Mouse (Mus musculus): ENCODE measurements at regions not wholly inside any gene's neighbourhood (a gene's known extent, or its start where the extent isn't known, plus 50 kb on each side); places are given as distances from the start of the nearest gene placed in this dataset.

- H3K36me3 ChIP-seq (ENCODE audit: control insufficient read depth, insufficient read depth): no peaks in the 10 kb centered on the region
- no peaks in the 10 kb centered on the region for H3K9me3 ChIP-seq (replicated peaks; ENCODE audit: control insufficient read depth, low read length)
- ATAC-seq (replicated peaks; ENCODE audit: extremely low read depth, insufficient read depth, low FRiP score): no peak
- H3K9ac ChIP-seq (ENCODE audit: low read length): no peak overlapping the region
- no peak overlapping the region for H3K4me3 ChIP-seq (ENCODE audit: low read length)
- 84% methylated on average over 2 of the region's 2 CpGs for WGBS
- no peak overlapping the region for H3K27ac ChIP-seq (ENCODE audit: low read length)
- H3K4me2 ChIP-seq (ENCODE audit: low read depth, low read length): no peak overlapping the region
- no peaks in the 10 kb centered on the region for H3K4me1 ChIP-seq (ENCODE audit: control insufficient read depth, insufficient read depth, low read length)
- no peaks in the 10 kb centered on the region for H3K27me3 ChIP-seq (ENCODE audit: control insufficient read depth, insufficient read depth, low read length)
Measured at GRCm38 (mm10) chr8:126675153-126675552, 81.4 kb upstream of the Irf2bp2 start.

- Histone ChIP-seq H3K36me3 (ENCODE audit: control insufficient read depth, insufficient read depth) (no peaks in the 10 kb centered on the region), H3K4me1 (ENCODE audit: control insufficient read depth, insufficient read depth, low read length) (peaks cover 18% of the 10 kb centered on the region), H3K9ac (ENCODE audit: low read length) (no peak overlapping the region), H3K27ac (ENCODE audit: low read length) (no peak overlapping the region), H3K4me3 (ENCODE audit: low read length) (no peak overlapping the region), H3K9me3 (replicated peaks; ENCODE audit: control insufficient read depth, low read length) (no peaks in the 10 kb centered on the region), H3K27me3 (ENCODE audit: control insufficient read depth, insufficient read depth, low read length) (no peaks in the 10 kb centered on the region), H3K4me2 (ENCODE audit: low read depth, low read length) (no peak overlapping the region)
- ATAC-seq (replicated peaks; ENCODE audit: extremely low read depth, insufficient read depth, low FRiP score): no peak
- WGBS: 51% methylated on average over 9 of the region's 9 CpGs
Measured at GRCm38 (mm10) chr8:126673038-126673740, 79.4 kb upstream of the Irf2bp2 start.

GRCm38 (mm10) chr8:126671594-126671993 is 77.8 kb upstream of the Irf2bp2 start:
- H3K4me3 ChIP-seq (ENCODE audit: low read length): no peak overlapping the region
- WGBS: 92% methylated on average over 11 of the region's 11 CpGs
- no peaks in the 10 kb centered on the region for H3K9me3 ChIP-seq (replicated peaks; ENCODE audit: control insufficient read depth, low read length)
- no peak overlapping the region for H3K4me2 ChIP-seq (ENCODE audit: low read depth, low read length)
- H3K36me3 ChIP-seq (ENCODE audit: control insufficient read depth, insufficient read depth): no peaks in the 10 kb centered on the region
- H3K27me3 ChIP-seq (ENCODE audit: control insufficient read depth, insufficient read depth, low read length): no peaks in the 10 kb centered on the region
- H3K9ac ChIP-seq (ENCODE audit: low read length): no peak overlapping the region
- ATAC-seq (replicated peaks; ENCODE audit: extremely low read depth, insufficient read depth, low FRiP score): no peak
- H3K4me1 ChIP-seq (ENCODE audit: control insufficient read depth, insufficient read depth, low read length): peaks cover 33% of the 10 kb centered on the region
- no peak overlapping the region for H3K27ac ChIP-seq (ENCODE audit: low read length)

GRCm38 (mm10) chr8:126669919-126670318 is 76.1 kb upstream of the Irf2bp2 start:
- Histone ChIP-seq H3K36me3 (ENCODE audit: control insufficient read depth, insufficient read depth) (no peaks in the 10 kb centered on the region), H3K4me2 (ENCODE audit: low read depth, low read length) (no peak overlapping the region), H3K27me3 (ENCODE audit: control insufficient read depth, insufficient read depth, low read length) (no peaks in the 10 kb centered on the region), H3K4me3 (ENCODE audit: low read length) (no peak overlapping the region), H3K27ac (ENCODE audit: low read length) (peak overlapping the region; percentile 100), H3K9me3 (replicated peaks; ENCODE audit: control insufficient read depth, low read length) (no peaks in the 10 kb centered on the region), H3K4me1 (ENCODE audit: control insufficient read depth, insufficient read depth, low read length) (peaks cover 45% of the 10 kb centered on the region), H3K9ac (ENCODE audit: low read length) (no peak overlapping the region)
- 89% methylated on average over 9 of the region's 9 CpGs for WGBS
- no peak for ATAC-seq (replicated peaks; ENCODE audit: extremely low read depth, insufficient read depth, low FRiP score)

DNA sequence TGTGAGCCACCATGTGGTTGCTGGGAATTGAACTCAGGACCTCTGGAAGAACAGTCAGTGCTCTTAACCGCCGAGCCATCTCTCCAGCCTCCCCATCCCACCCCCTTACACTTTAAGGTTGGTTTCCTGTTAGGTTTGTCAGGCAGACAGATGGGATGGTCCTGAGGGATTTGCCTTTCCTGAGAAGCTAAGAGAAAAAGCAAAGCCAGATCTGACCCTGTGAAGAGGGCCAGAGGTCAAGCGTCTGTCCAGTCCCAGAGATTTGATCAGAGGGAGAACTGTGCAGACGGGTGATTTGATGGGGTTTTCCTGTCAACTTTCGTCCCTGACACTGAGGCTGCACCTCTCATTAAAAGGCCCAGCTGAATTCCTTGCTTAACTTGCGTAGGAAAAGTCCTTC is 75.4 kb upstream of the Irf2bp2 start:
- Histone ChIP-seq H3K36me3 (ENCODE audit: control insufficient read depth, insufficient read depth) (no peaks in the 10 kb centered on the region), H3K27ac (ENCODE audit: low read length) (peak overlapping the region; percentile 100), H3K4me3 (ENCODE audit: low read length) (no peak overlapping the region), H3K9me3 (replicated peaks; ENCODE audit: control insufficient read depth, low read length) (no peaks in the 10 kb centered on the region), H3K4me2 (ENCODE audit: low read depth, low read length) (no peak overlapping the region), H3K27me3 (ENCODE audit: control insufficient read depth, insufficient read depth, low read length) (no peaks in the 10 kb centered on the region), H3K9ac (ENCODE audit: low read length) (no peak overlapping the region), H3K4me1 (ENCODE audit: control insufficient read depth, insufficient read depth, low read length) (peaks cover 51% of the 10 kb centered on the region)
- ATAC-seq (replicated peaks; ENCODE audit: extremely low read depth, insufficient read depth, low FRiP score): no peak
- WGBS: 66% methylated on average over 6 of the region's 6 CpGs

DNA sequence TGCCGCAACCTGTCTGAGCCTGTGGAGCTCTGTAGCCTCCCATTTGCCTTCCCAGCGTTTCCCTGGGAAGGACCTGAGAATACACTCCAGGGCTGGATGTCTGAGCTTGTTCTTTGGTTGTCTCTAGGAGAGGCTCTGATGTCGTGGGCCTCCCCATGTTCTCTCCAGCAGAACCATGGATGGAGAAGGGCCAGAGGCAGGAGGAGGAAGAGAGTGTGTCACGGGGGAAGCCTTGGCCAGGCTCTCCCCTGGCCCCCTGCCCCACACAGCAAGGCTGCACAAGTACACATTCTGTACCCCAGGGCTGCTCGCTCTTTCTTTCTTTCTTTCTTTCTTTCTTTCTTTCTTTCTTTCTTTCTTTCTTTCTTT is 74.9 kb upstream of the Irf2bp2 start:
- H3K36me3 ChIP-seq (ENCODE audit: control insufficient read depth, insufficient read depth): no peaks in the 10 kb centered on the region
- H3K27me3 ChIP-seq (ENCODE audit: control insufficient read depth, insufficient read depth, low read length): no peaks in the 10 kb centered on the region
- no peak overlapping the region for H3K4me2 ChIP-seq (ENCODE audit: low read depth, low read length)
- no peak for ATAC-seq (replicated peaks; ENCODE audit: extremely low read depth, insufficient read depth, low FRiP score)
- peaks cover 55% of the 10 kb centered on the region for H3K4me1 ChIP-seq (ENCODE audit: control insufficient read depth, insufficient read depth, low read length)
- WGBS: 41% methylated on average over 5 of the region's 5 CpGs
- H3K27ac ChIP-seq (ENCODE audit: low read length): peak overlapping the region; percentile 100
- H3K9ac ChIP-seq (ENCODE audit: low read length): peak overlapping the region; percentile 67
- no peaks in the 10 kb centered on the region for H3K9me3 ChIP-seq (replicated peaks; ENCODE audit: control insufficient read depth, low read length)
- no peak overlapping the region for H3K4me3 ChIP-seq (ENCODE audit: low read length)

GRCm38 (mm10) chr8:126667721-126668656 is 74.2 kb upstream of the Irf2bp2 start:
- WGBS: 25% methylated on average over 16 of the region's 16 CpGs

GRCm38 (mm10) chr8:126667086-126667720 is 73.4 kb upstream of the Irf2bp2 start:
- Histone ChIP-seq H3K9me3 (replicated peaks; ENCODE audit: control insufficient read depth, low read length) (no peaks in the 10 kb centered on the region), H3K4me1 (ENCODE audit: control insufficient read depth, insufficient read depth, low read length) (peaks cover 69% of the 10 kb centered on the region), H3K9ac (ENCODE audit: low read length) (peak overlapping the region; percentile 74), H3K36me3 (ENCODE audit: control insufficient read depth, insufficient read depth) (no peaks in the 10 kb centered on the region), H3K4me3 (ENCODE audit: low read length) (no peak overlapping the region), H3K4me2 (ENCODE audit: low read depth, low read length) (peak overlapping the region; percentile 44), H3K27ac (ENCODE audit: low read length) (peak overlapping the region; percentile 100), H3K27me3 (ENCODE audit: control insufficient read depth, insufficient read depth, low read length) (no peaks in the 10 kb centered on the region)
- WGBS: 45% methylated on average over 12 of the region's 12 CpGs
- no peak for ATAC-seq (replicated peaks; ENCODE audit: extremely low read depth, insufficient read depth, low FRiP score)

More at GRCm38 (mm10) chr8:126667721-126668656, 74.2 kb upstream of the Irf2bp2 start:
- no peaks in the 10 kb centered on the region for H3K36me3 ChIP-seq (ENCODE audit: control insufficient read depth, insufficient read depth)
- ATAC-seq (replicated peaks; ENCODE audit: extremely low read depth, insufficient read depth, low FRiP score): peak; percentile 74
- H3K27ac ChIP-seq (ENCODE audit: low read length): peak overlapping the region; percentile 100
- H3K4me1 ChIP-seq (ENCODE audit: control insufficient read depth, insufficient read depth, low read length): peaks cover 62% of the 10 kb centered on the region
- peak overlapping the region; percentile 74 for H3K9ac ChIP-seq (ENCODE audit: low read length)
- H3K9me3 ChIP-seq (replicated peaks; ENCODE audit: control insufficient read depth, low read length): no peaks in the 10 kb centered on the region
- H3K4me3 ChIP-seq (ENCODE audit: low read length): no peak overlapping the region
- H3K4me2 ChIP-seq (ENCODE audit: low read depth, low read length): peak overlapping the region; percentile 44; the same call in 1 of the 2 replicates
- no peaks in the 10 kb centered on the region for H3K27me3 ChIP-seq (ENCODE audit: control insufficient read depth, insufficient read depth, low read length)

Data from heart, embryonic 16.5 days (tissue).